Mouse (Mus musculus): ENCODE measurements around the gene Grm2. TPM values are rescaled to one million over a fixed set of nuclear protein-coding genes. Genes with fewer than 3 reads are reported as not detected.

Gene Grm2
- 0.05 TPM in 1 of 2 replicates, not detected in the other for polyA plus RNA-seq (2012)

DNA sequence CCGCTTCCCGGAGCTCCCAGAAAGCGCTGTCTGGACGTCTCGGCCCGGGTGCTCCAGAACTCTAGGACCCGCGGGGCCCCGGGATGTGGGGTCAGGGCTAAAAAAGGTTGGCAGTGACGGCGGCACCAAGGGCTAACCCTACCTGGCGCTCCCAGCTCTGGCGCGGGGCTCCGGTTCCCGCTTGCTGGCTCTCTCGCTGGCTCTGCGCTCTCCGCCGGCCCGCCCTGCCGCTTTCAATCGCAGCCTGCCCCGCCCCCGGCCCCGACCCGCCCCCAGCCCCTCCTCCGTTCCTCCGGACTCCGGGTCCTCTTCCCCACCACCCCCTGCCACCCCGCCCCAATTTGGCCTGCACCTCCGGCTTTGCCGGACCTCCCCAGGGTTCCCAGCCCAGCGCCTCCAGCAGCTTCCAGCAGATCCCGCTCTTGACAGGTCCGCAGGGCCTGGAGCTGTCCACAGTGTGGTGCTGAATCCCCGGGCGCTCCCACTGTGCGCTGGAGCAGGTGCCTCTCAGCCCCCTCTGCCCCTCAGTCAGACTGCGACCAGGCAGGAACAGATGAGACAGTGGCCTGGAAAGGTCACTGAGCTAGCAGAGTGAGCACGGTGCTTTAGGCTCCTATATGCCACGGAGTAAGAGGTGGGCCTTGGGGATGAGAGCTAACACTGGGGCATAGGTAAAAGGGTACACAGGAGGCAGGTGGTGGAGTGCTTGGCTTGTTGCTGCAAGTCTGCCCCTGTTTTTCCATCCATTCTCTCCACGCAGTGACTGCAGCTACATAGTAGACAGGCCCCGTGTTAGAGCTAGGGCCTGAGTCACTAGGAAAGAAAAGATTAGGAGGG, at the start of gene Grm2:
Gene Grm2 (minus strand): TSS at position 199 of the 837 bp plus-strand sequence.

DNA sequence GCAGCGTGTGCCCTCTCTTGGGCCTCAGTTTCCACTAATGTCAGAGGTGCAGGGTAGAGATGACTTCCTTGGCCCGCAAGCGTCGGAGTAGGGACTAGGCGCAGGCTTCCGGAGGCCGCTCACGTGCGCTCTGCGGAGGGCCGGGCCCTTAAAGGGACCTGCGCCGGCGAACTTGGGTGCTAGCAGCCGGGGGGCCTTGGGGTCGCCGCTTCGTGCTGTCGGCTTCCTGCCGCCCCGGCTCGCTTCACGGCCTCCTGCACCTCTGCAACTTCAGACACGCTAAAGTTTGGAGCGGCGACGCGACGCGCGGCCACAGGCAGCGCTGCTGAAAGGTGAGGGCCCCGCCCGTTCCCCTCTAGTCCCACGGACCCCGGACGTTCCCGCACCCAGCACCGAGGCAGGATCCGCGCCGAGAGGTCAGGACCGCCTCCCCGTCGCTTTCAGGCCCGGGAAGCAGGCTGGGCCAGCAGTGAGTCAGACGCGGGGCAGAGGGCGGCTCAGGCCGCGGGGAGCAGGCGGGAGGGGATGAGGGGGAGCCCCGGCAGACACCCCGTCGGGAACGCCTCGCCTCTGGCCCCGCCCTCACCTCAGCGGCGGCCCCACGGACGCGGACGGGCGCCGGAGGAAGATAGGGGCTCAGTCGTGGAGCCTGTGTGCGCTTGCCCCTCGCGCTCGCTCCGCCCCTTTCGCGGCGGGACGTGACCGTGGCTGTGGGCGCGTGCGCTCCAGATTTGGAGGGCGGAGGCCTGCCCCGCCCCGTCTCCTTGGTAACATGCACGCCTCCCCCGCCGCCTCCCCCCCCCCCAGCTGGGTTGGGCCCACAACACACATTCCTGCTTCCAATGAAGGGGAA, 29.6 kb upstream of the Grm2 start, which contains the start of gene Tex264:
Gene Tex264 (minus strand): TSS at position 679 of the 853 bp plus-strand sequence.

DNA sequence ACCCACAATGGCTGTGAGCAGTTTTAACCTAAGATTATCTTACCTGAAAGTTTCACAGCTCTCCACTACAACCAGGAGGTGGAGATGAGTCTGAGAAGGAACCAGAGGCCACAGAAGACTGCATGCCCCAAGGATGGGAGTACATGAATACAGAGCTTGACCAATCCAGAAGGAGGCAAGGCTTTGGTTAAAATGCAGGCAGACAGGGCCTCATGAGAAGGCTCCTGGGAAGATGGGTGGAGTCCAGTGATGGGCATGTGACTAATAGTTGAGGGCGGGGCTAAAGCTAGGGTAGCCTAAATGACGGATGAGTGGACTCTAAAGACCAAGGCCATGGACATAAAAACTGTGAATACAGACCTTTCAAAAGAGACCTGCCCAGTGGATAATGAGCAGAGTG, 29.6 kb downstream of the Grm2 start, which contains the start of gene Iqcf6:
Gene Iqcf6 (plus strand): TSS at position 301 of the 400 bp plus-strand sequence.

Other genes with a start within 250 kb of the Grm2 start
- gene Rpl29, start 226.6 kb downstream of the Grm2 start, polyA plus RNA-seq (2012) = 6,531 and 6,611 TPM in 2 replicates
- gene Acy1, start 217.8 kb downstream of the Grm2 start, polyA plus RNA-seq (2012) = 35.2 and 37.0 TPM in 2 replicates
- gene Abhd14b, start 208.6 kb downstream of the Grm2 start, polyA plus RNA-seq (2012) = 11.1 and 14.0 TPM in 2 replicates
- 28.3 and 33.6 TPM in 2 replicates for gene Abhd14a, start 208.4 kb downstream of the Grm2 start, polyA plus RNA-seq (2012)
- 20.4 and 27.1 TPM in 2 replicates for gene Pcbp4, start 202.8 kb downstream of the Grm2 start, polyA plus RNA-seq (2012)
- gene Gpr62, start 190.1 kb downstream of the Grm2 start, polyA plus RNA-seq (2012) = 0.21 TPM in 1 of 2 replicates, not detected in the other
- 206 and 244 TPM in 2 replicates for gene Rrp9, start 180.1 kb downstream of the Grm2 start, polyA plus RNA-seq (2012)
- gene Parp3, start 179.1 kb downstream of the Grm2 start, polyA plus RNA-seq (2012) = 27.7 and 28.0 TPM in 2 replicates
- not detected in 2 replicates for gene Iqcf1, start 156.1 kb downstream of the Grm2 start, polyA plus RNA-seq (2012)
- gene Iqcf5, start 141.5 kb downstream of the Grm2 start, polyA plus RNA-seq (2012) = not detected in 2 replicates
- gene Iqcf3, start 94.5 kb downstream of the Grm2 start, polyA plus RNA-seq (2012) = not detected in 2 replicates
- not detected in 2 replicates for gene Iqcf4, start 85.1 kb downstream of the Grm2 start, polyA plus RNA-seq (2012)
- not detected in 2 replicates for gene Iqcf6, start 29.5 kb downstream of the Grm2 start, polyA plus RNA-seq (2012)
- gene Tex264, start 29.8 kb upstream of the Grm2 start, polyA plus RNA-seq (2012) = 64.6 and 74.3 TPM in 2 replicates
- 4.0 and 5.8 TPM in 2 replicates for gene Rad54l2, start 133.1 kb upstream of the Grm2 start, polyA plus RNA-seq (2012)
- 4.8 and 5.6 TPM in 2 replicates for gene Dcaf1, start 165.8 kb upstream of the Grm2 start, polyA plus RNA-seq (2012)
- 33.0 and 40.3 TPM in 2 replicates for gene Rbm15b, start 231.3 kb upstream of the Grm2 start, polyA plus RNA-seq (2012)
- gene Manf, start 235.9 kb upstream of the Grm2 start, polyA plus RNA-seq (2012) = 198 and 244 TPM in 2 replicates

All from megakaryocyte-erythroid progenitor cell, adult 5 weeks (primary cell).